Mouse (Mus musculus) erythroid progenitor cell, adult 5-6 weeks (primary cell): ENCODE measurements around the gene BC004004. TPM values are rescaled to one million over a fixed set of nuclear protein-coding genes. Genes with fewer than 3 reads are reported as not detected.
"Not testable (repeated sequence)": the region's sequence is repeated elsewhere in the genome, so short reads cannot be mapped to it uniquely, and the experiment has no call there.

Experiments used
- ATAC-seq: replicated peaks from 2 replicates; pipeline ENCODE4 v1.8.0; 2016; ENCODE audit warnings: moderate number of reproducible peaks, mild to moderate bottlenecking, moderate TSS enrichment, inconsistent platforms; ENCODE audit not compliant: poor library complexity, low FRiP score, severe bottlenecking
- total RNA-seq, 2 experiments: library from RNA; stranded (forward) in 1 of 2; stranded (reverse) in 1 of 2; fragments of 150-400 nt in 1 of 2; fragments of 186-747, 209-891 nt in 1 of 2; gene quantifications; 2 replicates each; pipeline versions ENCODE4 v1.2.3 to v1.2.4; 2015 to 2017; ENCODE audit warnings: low replicate concordance in 2 of 2

BC004004 gene
- total RNA-seq, 2 experiments from 2014 or later: 24.7 to 29.2 TPM

DNA sequence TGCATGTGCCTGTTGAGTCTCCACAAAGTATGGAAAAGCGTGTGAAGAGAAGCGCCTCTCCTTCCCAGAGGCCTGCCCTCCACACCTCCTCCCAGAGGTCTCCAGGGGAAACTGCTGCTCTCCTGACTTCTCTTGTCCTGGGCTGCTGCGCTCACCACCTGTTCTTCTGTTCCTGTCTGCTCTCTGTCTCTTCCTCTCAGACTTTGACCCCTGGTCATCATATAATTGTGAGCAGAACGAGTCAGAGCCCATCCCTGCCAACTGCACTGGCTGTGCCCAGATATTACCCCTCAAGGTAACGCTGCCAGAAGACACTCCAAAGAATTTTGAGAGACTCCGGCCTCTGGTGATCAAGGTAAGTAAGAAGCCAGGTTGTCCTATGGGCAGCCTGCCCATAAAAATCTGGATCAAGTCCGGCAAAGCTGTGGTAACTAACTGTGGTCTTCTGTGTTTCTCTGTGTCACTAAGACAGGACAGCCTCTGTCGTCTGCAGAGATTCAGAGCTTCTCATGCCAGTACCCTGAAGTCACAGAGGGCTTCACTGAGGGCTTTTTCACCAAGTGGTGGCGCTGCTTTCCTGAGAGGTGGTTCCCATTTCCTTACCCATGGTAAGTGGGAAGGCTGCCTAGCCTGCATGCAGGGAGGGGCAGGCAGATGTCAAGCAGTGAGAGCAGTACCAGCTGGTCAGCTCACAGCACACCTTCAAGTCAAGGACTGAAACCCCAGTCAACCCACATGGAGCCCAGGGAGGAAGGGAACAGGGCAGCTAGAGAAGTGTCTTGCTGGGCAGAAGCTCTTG is 25.4 kb downstream of the BC004004 start:
- no peak for ATAC-seq

GRCm38 (mm10) chr17:29295835-29296234 is 27.2 kb downstream of the BC004004 start:
- no peak for ATAC-seq

DNA sequence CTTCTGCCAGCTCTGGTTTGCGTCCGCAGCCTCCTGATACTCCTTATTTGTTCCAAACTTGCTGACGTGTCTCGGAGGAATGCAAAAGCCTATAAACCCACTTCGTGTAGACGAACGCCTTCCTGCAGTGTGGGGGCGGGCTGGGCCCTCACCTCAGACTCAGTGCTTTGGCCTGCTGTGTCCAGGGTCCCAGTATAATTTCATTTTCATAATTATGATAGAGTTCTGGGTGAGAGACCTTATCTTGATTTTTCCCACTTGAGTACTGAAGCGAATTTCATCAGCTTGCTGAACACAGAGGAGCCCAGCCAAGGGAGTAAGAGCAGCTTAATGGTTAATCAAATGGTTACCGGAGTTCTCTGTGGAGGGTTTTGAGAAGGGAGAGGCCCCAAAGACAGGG is 28.7 kb downstream of the BC004004 start:
- no peak for ATAC-seq

DNA sequence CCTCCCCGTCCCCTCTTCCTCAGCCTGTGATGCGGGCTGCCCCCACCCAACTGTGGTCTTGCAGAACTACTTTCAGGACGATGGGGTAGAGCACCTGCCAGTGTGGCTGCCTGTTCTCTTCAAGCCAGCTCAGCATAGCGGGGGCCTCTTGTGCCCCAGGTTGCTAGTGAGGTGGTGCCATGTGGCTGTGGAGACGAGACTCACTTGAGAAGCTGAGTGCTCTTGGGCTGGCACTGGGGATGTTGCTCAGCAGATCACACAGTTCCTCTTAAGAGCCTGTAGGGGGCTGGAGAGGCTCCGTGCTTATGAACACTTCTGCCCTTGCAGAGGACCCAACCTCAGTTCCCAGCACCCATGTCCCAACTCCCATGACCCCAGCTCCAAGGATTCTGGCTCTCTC is 29.2 kb downstream of the BC004004 start:
- no peak for ATAC-seq

GRCm38 (mm10) chr17:29299282-29299681 is 30.7 kb downstream of the BC004004 start:
- no peak for ATAC-seq

DNA sequence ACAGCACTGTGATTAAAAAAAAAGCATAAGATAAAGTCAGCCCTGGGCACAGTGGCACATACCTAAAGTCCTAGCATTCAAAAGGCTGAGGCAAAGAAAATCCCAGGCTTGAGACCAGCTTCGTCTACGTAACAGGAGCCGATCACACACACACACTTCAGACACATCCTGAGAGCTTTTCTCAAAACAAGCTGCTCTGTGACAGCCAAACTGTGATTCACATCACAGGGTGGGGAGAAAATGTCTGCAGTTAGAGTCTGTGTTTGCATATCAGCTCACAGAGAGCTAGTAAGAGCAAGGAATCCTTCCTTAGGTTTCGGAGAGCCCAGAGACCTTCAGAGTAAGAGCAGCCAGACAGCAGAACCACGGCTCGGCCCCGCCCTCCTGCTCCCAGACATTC is 32.3 kb downstream of the BC004004 start:
- ATAC-seq: no peak

DNA sequence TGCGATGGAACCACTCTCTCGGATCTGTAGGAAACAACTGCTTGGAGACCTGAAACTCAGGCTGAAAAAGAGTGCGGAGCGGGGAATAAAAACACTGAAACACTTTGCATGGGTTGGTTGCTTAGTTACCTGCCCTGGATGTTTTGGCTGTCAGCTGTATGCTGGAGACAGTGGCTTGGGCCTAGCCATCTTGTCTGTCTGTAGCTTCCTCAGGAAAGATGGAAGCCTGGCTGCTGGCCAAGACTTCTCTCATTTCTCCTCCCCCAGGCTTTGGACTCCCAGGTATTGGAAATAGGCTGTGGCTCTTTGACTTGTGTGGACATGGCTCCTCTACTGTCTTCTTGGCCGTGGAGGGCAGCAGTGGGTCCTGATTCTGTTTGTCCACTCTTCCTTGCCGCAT is 32.8 kb downstream of the BC004004 start:
- no peak for ATAC-seq

DNA sequence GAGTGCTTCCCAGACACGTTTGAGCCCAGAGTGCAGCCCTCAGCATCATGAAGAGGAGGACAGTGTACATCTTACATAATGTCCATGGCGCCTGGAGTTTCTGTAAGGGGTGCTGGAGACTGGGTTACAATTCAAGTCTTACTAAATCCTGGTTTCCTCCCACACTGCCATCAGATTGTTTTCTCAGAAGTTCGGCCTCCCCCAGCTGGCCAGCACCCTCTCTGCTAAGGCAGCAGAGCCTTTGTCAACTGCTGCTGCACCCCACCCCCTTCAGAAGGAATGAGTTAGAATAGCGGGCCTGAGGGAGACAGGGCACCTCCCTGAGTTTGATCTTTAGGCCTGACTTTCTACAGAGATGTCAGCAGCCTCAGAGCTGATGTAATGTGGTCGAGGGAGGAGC is 33.6 kb downstream of the BC004004 start:
- ATAC-seq: no peak

GRCm38 (mm10) chr17:29303087-29303486 is 34.5 kb downstream of the BC004004 start:
- ATAC-seq: no peak

GRCm38 (mm10) chr17:29303856-29304255 is 35.3 kb downstream of the BC004004 start:
- ATAC-seq: no peak

- no peak for ATAC-seq
These were observed 35.9 kb downstream of the BC004004 start for GRCm38 (mm10) chr17:29304376-29305057.

GRCm38 (mm10) chr17:29305058-29305806 is 36.6 kb downstream of the BC004004 start:
- no peak for ATAC-seq

GRCm38 (mm10) chr17:29305871-29306270 is 37.3 kb downstream of the BC004004 start:
- no peak for ATAC-seq

- ATAC-seq: no peak
These were observed 41.6 kb downstream of the BC004004 start for GRCm38 (mm10) chr17:29310056-29310623.

- no peak for ATAC-seq
These were observed 43.0 kb downstream of the BC004004 start for GRCm38 (mm10) chr17:29311602-29312001.

DNA sequence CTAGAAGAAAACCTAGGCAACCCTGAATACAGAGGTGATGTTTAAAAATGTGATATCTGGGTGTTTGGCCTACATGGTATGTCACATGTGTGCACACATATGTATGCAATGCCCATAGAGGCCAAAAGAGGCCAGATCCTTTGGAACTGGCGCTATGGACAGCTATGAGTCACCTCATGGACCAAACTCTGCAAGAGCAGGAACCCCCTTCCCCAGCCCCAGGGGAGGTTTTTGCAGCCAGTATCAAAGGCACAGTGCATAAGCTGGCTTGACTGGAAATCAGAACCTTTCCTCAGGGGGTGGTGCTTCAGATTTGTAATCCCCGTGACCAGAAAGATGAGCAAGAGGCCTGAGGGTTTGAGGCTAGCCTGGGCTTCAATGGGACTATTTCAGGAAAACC is 43.5 kb downstream of the BC004004 start:
- ATAC-seq: no peak

GRCm38 (mm10) chr17:29313300-29313699 is 44.7 kb downstream of the BC004004 start:
- no peak for ATAC-seq

- ATAC-seq: no peak
These were observed 47.3 kb downstream of the BC004004 start for GRCm38 (mm10) chr17:29315672-29316465.

DNA sequence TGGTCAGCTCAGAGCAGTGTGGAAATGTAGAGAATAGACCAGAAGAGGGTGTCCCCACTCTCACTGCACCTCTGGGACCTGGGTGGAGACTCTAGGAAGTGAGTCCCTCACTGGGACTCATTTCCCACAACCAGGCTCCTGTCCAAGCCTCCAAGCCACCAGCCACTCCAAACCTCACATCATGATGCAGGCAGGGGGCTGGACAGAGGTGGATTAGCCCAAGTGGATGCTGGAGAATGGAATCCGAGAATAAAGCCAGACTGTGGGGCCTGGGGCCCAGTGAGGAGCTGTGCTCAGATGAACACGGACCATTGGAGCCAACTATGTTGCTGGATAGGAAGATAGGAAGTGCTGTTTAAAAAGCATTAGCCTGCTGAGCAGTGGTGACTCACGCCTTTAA is 48.3 kb downstream of the BC004004 start:
- no peak for ATAC-seq

DNA sequence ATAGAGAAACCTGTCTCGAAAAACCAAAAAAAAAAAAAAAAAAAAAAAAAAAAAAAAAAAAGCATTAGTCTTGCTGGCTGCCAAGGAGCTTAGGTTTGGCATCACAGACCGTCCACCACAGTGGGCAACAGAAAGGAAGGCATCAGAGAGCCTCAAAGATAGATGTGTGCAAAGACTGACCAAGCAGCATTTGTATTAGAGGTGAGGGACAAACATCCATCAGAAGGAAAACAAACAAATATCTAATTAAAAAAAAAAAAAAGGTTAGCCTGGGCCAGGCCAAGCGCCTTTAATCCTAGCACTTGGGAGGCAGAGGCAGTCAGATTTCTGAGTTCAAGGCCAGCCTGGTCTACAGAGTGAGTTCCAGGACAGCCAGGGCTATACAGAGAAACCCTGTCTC is 48.8 kb downstream of the BC004004 start, which contains the start of gene Pi16:
Pi16 (plus strand) TSS at position 301 of the 400 bp plus-strand sequence.
- not testable (repeated sequence) for ATAC-seq
